Mouse (Mus musculus): ENCODE data around the gene Dmrtc2.
"Not testable (repeated sequence)": the region's sequence is repeated elsewhere in the genome, so short reads cannot be mapped to it uniquely, and the experiment has no call there.

The Dmrtc2 gene

DNA sequence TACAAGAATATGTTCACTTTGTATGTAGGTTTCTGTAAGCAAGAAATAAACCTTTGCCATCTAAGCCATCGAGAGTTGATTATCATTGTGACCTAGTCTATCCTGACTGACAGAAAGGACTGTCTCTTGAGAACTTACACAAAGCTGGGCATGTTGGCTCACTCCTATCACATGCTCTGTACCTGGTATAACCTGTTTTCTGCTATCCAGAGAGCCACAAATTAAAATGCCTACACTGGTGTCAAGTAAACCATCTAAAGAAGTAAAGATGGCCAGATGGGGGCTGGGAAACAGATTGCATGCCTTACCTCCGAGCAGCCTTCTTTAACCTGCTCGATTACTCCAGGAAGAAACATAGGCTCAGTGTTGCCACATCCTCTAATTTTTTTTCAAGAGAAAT lies 7.7 kb downstream of the Dmrtc2 start:
- no peak for DNase-seq

- no peak for DNase-seq
Observed at GRCm38 (mm10) chr7:24879620-24880019, 9.8 kb downstream of the Dmrtc2 start.

DNA sequence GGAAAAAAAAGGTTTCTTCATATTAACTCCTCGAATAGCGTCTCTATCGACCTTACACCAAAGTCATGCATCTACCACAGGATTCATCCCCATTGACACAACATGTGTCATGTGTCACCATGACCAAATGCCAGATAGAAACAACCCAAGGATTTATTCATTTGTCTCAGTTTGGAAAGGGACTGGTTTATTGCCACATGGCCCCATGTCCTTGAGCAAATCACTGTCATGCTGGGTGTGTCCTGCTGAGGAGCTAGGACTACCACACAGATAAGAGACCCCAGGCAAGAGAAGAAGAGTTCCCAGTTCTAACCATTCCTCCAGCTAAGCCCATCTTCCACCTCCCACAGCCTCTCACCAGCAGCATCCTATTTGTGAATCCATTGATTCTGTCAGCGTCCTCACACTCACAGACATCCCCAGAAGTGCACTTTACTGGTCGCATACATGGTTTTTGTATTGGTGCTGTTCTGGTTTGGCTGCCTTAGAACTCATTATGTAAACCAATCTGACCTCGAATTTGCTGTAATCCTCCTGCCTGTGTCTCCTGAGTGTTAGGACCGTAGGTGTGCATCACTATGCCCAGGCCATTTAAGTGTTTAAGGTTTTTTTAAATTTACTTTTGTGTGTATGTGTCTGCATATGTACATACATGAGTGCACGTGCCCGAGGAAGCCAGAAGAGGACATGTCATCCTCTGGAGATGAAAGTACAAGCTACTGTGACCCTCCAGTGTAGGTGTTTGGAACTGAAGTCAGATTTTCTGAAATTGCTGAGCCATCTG lies 12.8 kb downstream of the Dmrtc2 start:
- DNase-seq = no peak

GRCm38 (mm10) chr7:24883896-24884692 lies 14.2 kb downstream of the Dmrtc2 start, which contains the start of gene Rps19:
Gene Rps19 (plus strand): TSS chr7:24884371.
- DNase-seq = peak; percentile 99 to 100

GRCm38 (mm10) chr7:24884693-24885291 lies 14.9 kb downstream of the Dmrtc2 start:
- DNase-seq = peak; percentile 36 to 39

- no peak for DNase-seq
Observed at GRCm38 (mm10) chr7:24885468-24886307, 15.8 kb downstream of the Dmrtc2 start.

DNA sequence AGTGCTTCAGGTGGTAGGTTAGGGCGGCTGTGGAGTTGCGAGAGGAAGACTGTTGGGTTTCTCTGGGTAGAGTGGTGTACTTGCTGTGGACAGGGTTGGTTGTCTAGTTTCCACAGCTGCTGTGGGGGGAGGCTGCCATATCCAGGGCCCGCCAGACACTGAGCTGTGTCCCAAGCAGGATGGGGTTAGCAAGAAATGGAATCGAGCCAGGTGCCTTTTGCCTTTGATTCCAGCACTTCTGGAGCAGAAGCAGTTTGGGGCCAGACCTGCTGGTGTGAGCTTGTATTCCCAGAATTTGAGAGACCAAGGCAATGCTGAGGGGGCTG lies 16.4 kb downstream of the Dmrtc2 start:
- peak in 1 of 2 experiments; percentile 56 for DNase-seq

DNA sequence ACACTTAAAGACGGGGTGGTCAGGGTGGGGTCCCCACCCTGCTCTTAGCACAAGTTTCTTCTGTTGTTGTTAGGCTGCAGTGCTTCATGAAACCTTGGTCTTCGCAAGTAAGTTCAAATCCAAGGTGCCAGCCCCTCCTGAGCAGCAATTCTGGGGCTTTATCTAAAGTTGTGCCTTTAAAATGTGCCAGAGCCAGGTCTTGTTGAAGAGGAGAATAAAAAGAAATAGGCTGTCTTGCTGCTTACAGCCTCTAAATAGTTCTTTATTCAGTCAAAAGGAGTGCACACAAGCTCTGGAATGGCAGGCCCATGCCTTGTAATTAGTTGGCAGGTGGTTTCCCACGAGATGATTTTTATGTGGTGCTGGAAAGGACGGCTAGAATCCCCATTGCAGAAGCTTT lies 17.2 kb downstream of the Dmrtc2 start:
- no peak for DNase-seq

DNA sequence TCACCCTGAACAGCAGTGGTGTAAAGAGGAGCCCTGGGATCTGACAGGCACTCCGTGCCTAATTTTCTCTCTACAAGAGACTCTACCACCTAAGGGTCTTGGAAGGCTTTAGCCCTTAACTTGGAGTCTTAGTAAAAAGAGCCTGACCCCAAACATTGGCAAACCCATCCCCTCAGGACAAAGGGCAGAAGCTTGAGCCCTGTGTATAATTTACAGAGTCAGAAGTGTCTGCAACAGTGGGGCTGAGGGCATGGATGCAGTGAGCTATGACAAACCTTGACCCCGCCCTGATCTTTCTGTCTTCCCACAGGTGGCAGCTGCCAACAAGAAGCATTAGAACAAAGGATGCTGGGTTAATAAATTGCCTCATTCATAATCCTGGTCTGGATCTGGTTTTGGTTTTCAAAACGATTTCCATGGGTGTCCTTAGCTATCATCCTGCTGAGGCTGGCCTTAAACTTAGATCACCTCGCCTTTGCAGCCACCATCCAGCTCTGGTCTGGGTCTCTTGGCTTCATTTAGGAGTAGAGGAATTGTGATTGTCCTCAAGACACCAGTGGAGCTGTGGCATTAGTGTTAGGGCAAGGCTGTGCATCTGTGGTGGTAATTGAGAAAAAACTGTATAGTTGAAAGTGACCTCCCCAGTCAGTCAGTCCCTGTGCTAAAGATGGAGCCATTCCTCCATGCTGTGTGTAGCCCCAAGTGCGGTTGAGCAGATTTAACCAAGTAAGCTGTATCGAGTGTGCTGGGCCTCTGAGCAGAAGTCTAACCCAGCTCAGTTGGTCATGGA lies 19.8 kb downstream of the Dmrtc2 start:
- peak; percentile 80 to 89 for DNase-seq

DNA sequence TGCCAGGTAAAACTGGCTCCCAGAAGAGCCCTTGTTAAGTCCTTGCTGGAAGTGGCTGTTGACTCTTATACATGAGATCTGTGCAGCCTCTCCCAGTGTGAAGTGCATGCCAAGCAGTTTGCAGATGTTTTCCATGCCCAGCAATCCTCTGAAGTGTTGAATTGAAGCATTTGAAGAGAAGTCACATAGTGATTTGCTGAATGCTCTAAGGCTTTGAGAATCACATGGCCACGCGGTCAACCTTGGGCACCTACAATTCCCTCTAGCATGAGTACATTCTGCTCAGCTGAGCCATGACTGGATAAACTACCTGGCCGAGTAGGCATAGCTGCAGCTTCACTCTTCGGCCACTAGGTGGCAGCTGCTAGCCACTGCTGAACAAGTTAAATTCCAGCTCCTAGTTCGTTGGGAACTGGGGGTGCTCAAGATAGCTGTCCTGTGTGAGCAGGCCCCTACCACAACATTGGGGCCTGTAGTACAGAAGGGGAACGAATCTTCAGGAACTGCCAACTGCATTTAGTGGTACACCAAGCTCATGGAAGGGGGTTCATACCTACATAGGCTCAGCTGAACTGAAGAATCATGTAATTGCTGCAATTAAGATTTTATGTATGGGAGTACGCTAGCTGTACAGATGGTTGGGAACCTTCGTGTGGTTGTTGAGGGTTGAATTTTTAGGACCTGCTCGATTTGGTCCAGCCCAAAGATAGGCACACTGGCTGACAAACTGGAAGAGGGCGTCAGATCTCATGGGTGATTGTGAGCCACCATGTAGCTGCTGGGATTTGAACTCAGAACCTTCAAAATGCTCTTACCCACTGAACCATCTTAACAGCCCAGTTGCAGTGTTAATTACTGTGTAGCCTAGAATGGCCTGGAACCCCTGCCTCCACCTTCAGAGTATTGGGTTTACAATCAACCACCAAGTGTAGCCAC lies 20.7 kb downstream of the Dmrtc2 start:
- DNase-seq = peak; percentile 65 to 66

DNA sequence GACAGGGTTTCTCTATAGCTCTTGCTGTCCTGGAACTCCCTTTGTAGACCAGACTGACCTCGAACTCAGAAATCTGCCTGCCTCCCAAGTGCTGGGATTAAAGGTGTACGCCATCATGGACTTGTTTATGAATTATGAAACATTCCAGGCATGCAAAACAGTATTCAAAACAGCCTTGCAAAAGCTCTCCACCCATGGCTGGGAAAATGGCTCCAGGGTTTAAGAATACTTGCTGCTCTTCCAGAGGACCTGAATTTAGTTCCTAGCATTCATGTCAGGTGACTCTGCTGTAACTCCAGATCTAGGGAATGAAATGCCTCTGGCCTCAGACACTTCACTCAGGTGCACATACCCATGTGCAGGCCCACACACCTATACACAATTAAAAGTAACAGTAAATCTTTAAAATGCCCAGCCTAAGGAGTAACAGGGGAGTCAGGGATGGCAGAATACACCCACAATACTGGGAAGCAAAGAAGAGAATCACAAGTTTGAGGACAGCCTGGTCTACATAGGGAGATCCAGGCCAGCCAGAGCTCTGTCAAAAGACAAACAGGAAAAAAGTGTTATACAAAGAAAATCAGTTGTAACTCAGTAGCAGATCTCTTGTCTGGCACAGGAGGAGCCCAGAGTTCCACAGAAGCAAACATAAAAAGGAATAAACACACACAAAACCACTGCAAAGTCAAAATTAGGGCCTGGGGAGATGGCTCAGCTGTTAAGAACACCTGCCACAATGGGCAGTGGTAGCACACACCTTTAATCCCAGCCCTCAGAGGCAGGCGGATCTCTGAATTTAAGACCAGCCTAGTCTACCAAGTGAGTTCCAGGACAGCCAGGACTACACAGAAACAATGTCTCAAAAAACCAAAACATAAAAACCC lies 21.6 kb downstream of the Dmrtc2 start:
- no peak for DNase-seq

GRCm38 (mm10) chr7:24892125-24892583 lies 22.3 kb downstream of the Dmrtc2 start:
- no peak for DNase-seq

- DNase-seq = not testable (repeated sequence)
Observed at GRCm38 (mm10) chr7:24895749-24896148, 25.9 kb downstream of the Dmrtc2 start.

DNA sequence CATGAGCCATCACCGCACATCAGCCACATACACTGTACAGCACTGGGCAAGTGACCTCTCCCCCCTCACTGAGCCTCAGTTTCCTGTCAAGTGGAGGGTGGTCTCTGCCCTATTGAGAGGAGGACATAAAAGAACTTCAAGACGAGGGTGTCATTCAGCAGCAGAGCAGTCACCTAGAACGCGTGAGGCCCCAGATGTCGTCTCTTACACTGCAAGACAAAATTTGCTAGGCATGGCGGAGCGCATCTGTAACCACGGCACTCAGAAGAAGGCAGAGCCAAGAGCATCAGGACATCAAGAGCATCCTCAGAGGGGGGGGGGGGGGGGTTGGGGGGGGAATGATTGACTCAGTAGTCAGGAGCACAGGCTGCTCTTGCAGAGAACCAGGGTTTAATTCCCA lies 26.4 kb downstream of the Dmrtc2 start:
- DNase-seq = no peak

GRCm38 (mm10) chr7:24897224-24897623 lies 27.4 kb downstream of the Dmrtc2 start, which contains the start of gene Cd79a:
Gene Cd79a (plus strand): TSS chr7:24897381.
- DNase-seq = no peak

- DNase-seq = no peak
Observed at GRCm38 (mm10) chr7:24897959-24898358, 28.1 kb downstream of the Dmrtc2 start.

- DNase-seq = no peak
Observed at GRCm38 (mm10) chr7:24901114-24901513, 31.3 kb downstream of the Dmrtc2 start.

GRCm38 (mm10) chr7:24901842-24902241 lies 32.0 kb downstream of the Dmrtc2 start:
- no peak for DNase-seq

GRCm38 (mm10) chr7:24902264-24902629 lies 32.4 kb downstream of the Dmrtc2 start:
- DNase-seq = no peak
